Mouse (Mus musculus) splenic B cell, adult 2 months (primary cell): ENCODE data around the gene Tas2r143.

Experiments
- DNase-seq: peaks from one replicate; pipeline ENCODE4 v3.0.0-alpha.2; 2011; ENCODE audit warnings: low read depth, low spot score
- H3K27me3 ChIP-seq: 2 replicates; pipeline ENCODE4 v1.6.1; 2012; ENCODE audit warnings: mild to moderate bottlenecking, low read length, moderate library complexity, mixed read lengths; ENCODE audit not compliant: control insufficient read depth, poor library complexity, insufficient read depth, severe bottlenecking
- H3K36me3 ChIP-seq: 2 replicates; pipeline ENCODE4 v1.6.1; 2012; ENCODE audit warnings: mild to moderate bottlenecking, low read length, moderate library complexity, mixed read lengths; ENCODE audit not compliant: control insufficient read depth, poor library complexity, insufficient read depth, severe bottlenecking

The Tas2r143 gene

GRCm38 (mm10) chr6:42398998-42399397, 1.0 kb upstream of the Tas2r143 start:
- no peaks in the 10 kb centered on the region for H3K27me3 ChIP-seq
- no peak for DNase-seq
- no peaks in the 10 kb centered on the region for H3K36me3 ChIP-seq

- DNase-seq, result no peak
- Histone ChIP-seq H3K36me3 (no peaks in the 10 kb centered on the region), H3K27me3 (no peaks in the 10 kb centered on the region)
These were observed 5.1 kb downstream of the Tas2r143 start, which contains the start of gene Tas2r135 for GRCm38 (mm10) chr6:42405134-42405533. TSS of gene Tas2r135 (plus strand) at chr6:42405434.

GRCm38 (mm10) chr6:42419443-42419842, 19.4 kb downstream of the Tas2r143 start:
- DNase-seq, result no peak
- no peaks in the 10 kb centered on the region for H3K36me3 ChIP-seq
- H3K27me3 ChIP-seq, result no peaks in the 10 kb centered on the region; the same call in 1 of the 2 replicates

- peak; percentile 81 for DNase-seq
- Histone ChIP-seq H3K36me3 (no peaks in the 10 kb centered on the region), H3K27me3 (no peaks in the 10 kb centered on the region; the same call in 1 of the 2 replicates)
These were observed 21.4 kb downstream of the Tas2r143 start for GRCm38 (mm10) chr6:42421439-42421838.

- peak; percentile 30 for DNase-seq
- H3K27me3 ChIP-seq, result no peaks in the 10 kb centered on the region
- H3K36me3 ChIP-seq, result no peaks in the 10 kb centered on the region
These were observed 24.4 kb downstream of the Tas2r143 start for GRCm38 (mm10) chr6:42424472-42424871.

- Histone ChIP-seq H3K27me3 (no peaks in the 10 kb centered on the region), H3K36me3 (no peaks in the 10 kb centered on the region)
- DNase-seq, result no peak
These were observed 26.3 kb downstream of the Tas2r143 start for GRCm38 (mm10) chr6:42426337-42426736.

- peak; percentile 20 for DNase-seq
- Histone ChIP-seq H3K36me3 (no peaks in the 10 kb centered on the region), H3K27me3 (no peaks in the 10 kb centered on the region)
These were observed 33.5 kb downstream of the Tas2r143 start for GRCm38 (mm10) chr6:42433554-42433953.

GRCm38 (mm10) chr6:42434446-42434845, 34.4 kb downstream of the Tas2r143 start, which contains the start of gene Tas2r126:
TSS of gene Tas2r126 (plus strand) at chr6:42434535.
- no peaks in the 10 kb centered on the region for H3K27me3 ChIP-seq
- DNase-seq, result no peak
- no peaks in the 10 kb centered on the region for H3K36me3 ChIP-seq

GRCm38 (mm10) chr6:42435490-42435889, 35.5 kb downstream of the Tas2r143 start:
- DNase-seq, result no peak
- H3K27me3 ChIP-seq, result no peaks in the 10 kb centered on the region
- H3K36me3 ChIP-seq, result no peaks in the 10 kb centered on the region

GRCm38 (mm10) chr6:42441395-42441794, 41.4 kb downstream of the Tas2r143 start:
- Histone ChIP-seq H3K27me3 (no peaks in the 10 kb centered on the region), H3K36me3 (no peaks in the 10 kb centered on the region)
- DNase-seq, result no peak

GRCm38 (mm10) chr6:42444491-42444890, 44.5 kb downstream of the Tas2r143 start:
- Histone ChIP-seq H3K36me3 (no peaks in the 10 kb centered on the region), H3K27me3 (no peaks in the 10 kb centered on the region)
- no peak for DNase-seq

GRCm38 (mm10) chr6:42447381-42447780, 47.3 kb downstream of the Tas2r143 start:
- no peaks in the 10 kb centered on the region for H3K27me3 ChIP-seq
- no peaks in the 10 kb centered on the region for H3K36me3 ChIP-seq
- DNase-seq, result no peak
